In genomic region chr5:102998524-102998923, GRCm38 (mm10) we compare ENCODE assay signal across 20 mouse cellular contexts.
DNase-seq lines count a peak whose midpoint lies in the region; ATAC-seq lines count a peak whose summit lies in the region.
"Had no signal": no experiment of that assay in that cellular context is flagged by ENCODE, and none has a peak within 500 bp of the region (broad histone marks: within the 10 kb centered on the region; RNA-seq: fewer than 3 reads in every experiment).

No protein-coding gene starts in this region.

- DNase-seq in frontal cortex, adult 2 months (ENCODE audit: extremely low spot score in 1 of 2, low spot score in 1 of 2): no peak
- DNase-seq in layer of hippocampus, adult 9-11 months: peak; percentile 52
- no peak for DNase-seq in layer of hippocampus, postnatal 25 days (ENCODE audit: extremely low spot score in 1 of 2, low spot score in 1 of 2)
- DNase-seq in thymus, adult 18-20 months: no peak
- DNase-seq: adrenal gland, adult 8-10 months; adrenal gland, postnatal 14 days; adrenal gland, postnatal 36 days; B cell, adult 2 months; cerebellum, adult 11-12 months; cerebellum, adult 2 months; cerebellum, adult 9-10 months; cerebellum, postnatal 10 days; cerebellum, postnatal 25 days; forebrain, postnatal 0 days had no signal

- peak; percentile 41 for ATAC-seq in frontal cortex, adult (ENCODE audit: low TSS enrichment)
- ATAC-seq: activated CD4-positive, CD25-positive, alpha-beta regulatory T cell, adult 4 months; CD4-positive, CD25-positive, alpha-beta regulatory T cell, adult 4 months; forebrain, embryonic 13.5 days; forebrain, embryonic 15.5 days; forebrain, postnatal 0 days; Patski had no signal
